Mouse (Mus musculus) myocyte (in vitro differentiated cells): Measurements from ENCODE around the gene Hlx.

Experiments
- MYOD1 ChIP-seq, 3 experiments: IDR thresholded peaks; one replicate each; pipeline ENCODE4 v1.6.1; 2011; ENCODE audit warnings: control low read depth in 2 of 3, low read depth in 2 of 3, mild to moderate bottlenecking in 2 of 3, moderate library complexity in 1 of 3; ENCODE audit not compliant: insufficient read length in 2 of 3, control insufficient read depth in 1 of 3
- USF1 ChIP-seq: IDR thresholded peaks from one replicate; pipeline ENCODE4 v1.6.1; 2011; ENCODE audit warnings: low read depth, mild to moderate bottlenecking, control low read depth, moderate library complexity

DNA sequence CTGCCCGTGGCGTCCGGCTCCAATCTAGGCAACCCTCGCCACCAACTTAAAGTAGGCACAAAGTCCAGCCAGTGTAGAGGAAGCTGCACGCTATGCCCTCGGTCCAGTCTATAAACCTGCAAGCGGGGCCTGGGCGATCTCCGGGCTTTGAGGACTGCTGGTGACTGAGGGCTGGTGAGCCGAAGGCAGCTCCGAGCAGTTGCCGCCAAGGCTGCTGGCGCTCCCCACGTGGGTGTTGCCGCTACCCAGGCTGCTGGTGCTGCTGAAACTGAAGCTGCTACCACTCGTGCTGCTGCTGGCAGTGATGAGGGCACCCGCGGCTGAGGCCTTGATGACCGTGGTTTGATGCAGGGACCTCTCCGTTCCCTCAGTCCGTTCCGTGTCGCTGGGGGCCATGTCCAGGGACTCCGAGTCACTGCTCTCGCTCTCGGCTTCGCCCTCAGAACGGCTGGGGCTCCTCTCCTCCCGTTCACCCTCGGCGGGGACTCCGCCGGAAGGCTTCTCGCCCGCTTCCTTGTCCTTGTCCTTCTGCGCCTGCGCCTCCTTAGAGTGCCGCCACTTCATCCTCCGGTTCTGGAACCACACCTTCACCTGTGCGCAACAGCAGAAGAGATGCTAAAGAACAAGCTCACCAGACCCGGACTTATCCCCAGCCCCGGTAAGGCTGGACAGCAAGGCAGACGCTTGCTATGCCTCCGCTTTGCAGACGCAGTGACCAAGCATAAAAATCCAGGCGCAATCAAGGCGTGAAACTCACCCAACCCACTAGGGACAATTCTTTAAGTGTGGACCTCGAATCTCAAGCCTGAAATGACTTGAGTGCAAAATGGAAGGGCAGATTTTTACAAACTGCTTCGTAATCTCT, 4.8 kb downstream of the Hlx start:
- TF ChIP-seq USF1 (no peak), MYOD1 (IDR thresholded peaks at IDR 0.05; ENCODE audit: control insufficient read depth in 1 of 3, insufficient read length in 2 of 3, low read depth in 2 of 3) (no peak)
